Mouse (Mus musculus) megakaryocyte, embryonic 14.5 days (primary cell): ENCODE data around the gene Ypel2.

ENCODE experiments used
- FLI1 ChIP-seq: IDR thresholded peaks from 2 replicates; pipeline ENCODE4 v1.6.1; 2012; ENCODE audit warnings: low read length, inconsistent platforms, mixed read lengths
- GATA1 ChIP-seq: IDR thresholded peaks from 3 replicates; pipeline ENCODE4 v1.6.1; 2012; ENCODE audit warnings: mixed read lengths, low read length, inconsistent platforms, borderline replicate concordance

DNA sequence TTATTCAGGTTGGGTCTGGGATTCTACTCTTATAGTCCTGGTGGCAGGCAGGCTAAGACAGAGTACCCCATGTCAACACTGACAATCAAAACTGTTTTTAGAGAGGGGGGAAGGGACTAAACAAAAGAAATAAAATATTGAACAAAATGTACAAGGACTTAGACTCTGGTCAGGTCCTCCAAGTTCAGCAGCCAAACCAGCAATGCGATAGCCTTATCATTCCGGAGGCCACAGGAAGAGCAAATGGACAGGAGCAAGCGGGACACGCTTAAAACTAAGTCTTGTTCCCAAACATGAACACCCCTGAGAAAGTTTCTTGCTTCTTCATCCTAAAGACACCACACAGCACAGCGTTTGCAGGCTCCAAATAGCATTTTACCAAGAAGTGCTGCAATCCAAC lies 28.4 kb downstream of the Ypel2 start:
- TF ChIP-seq GATA1 (no peak), FLI1 (no peak)
